Mouse (Mus musculus) mature B cell (primary cell): ENCODE measurements around the gene Ttll10.

Experiments used
- in situ Hi-C: fragments of 300-500 bp; cut with MboI; formaldehyde crosslinking; loops from 2 replicates; pipeline ENCODE4 v1.14.3; 2019

Gene Ttll10

GRCm38 (mm10) chr4:156065156-156065894, 6.1 kb upstream of the Ttll10 start:
- in situ Hi-C loops: no loop called here

DNA sequence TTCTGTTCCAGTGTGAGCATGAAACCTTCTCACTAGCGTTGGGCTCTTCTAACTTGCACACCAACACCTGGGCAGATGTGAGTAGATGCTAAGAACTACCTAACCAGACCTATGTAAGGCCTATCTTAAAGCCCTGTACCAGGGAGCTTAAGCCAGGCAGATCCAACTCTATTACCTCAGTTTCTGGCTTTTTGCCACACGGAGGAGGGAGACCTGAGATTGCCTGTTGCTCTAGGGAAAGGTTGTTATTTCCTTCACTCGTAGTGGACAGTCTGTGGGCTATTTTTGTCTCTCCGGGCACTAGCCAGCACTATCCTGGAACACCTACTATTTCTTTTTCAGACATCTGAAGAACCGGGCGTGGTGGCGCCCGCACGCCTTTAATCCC, 5.3 kb upstream of the Ttll10 start:
- in situ Hi-C loops: no loop called here

DNA sequence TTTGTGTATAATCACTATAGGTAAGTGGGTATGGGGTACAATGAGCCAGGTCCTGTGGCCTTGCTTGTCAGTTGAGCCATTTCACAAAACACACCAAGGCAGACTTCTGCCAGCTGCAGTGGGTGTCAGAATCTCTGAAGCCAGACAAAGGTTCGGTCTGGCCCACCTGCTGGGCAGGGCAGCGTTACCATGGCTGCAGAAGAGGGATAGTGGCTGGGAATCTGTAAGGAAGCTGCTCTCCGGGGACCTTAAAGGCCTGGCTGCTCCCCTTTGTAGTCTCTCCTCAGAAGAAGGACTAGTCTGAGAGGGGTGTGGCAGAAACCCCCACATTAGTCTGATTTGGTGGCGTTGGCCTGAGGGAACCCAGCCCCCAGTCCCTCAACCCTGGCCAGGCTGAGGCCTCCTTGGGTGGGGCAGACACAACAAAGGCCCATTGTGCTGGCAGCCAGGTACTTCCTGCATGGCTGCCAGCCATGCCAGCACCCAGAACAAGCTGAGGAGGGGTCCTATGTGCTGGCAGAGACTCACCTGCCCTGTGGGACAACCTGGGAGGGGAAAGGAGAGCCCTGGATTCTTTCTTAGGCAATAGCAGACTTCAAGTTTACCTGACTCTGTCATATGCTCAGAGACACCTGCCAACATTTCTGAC, 4.8 kb upstream of the Ttll10 start:
- in situ Hi-C loops: no loop called here

DNA sequence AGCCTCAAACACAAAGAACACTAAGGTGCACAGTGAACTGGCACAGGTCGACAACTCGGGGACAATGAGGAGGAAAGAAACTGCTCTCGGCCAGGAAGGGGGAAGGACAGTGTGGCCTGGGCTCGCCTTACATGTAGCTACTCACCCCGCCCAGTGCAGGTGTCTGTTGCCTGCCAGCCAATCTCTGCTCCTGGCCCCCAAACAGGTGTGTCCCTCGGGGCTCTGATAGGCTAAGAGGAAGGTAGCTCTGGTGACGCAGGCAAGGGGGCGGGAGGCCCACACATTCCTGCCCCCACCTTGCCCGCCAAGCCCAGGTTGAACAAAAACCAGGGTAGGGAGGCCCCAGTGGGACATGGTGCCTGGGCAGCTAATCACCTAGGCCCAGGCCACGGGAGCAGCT, 499 bp upstream of the Ttll10 start:
- in situ Hi-C loops: no loop called here

DNA sequence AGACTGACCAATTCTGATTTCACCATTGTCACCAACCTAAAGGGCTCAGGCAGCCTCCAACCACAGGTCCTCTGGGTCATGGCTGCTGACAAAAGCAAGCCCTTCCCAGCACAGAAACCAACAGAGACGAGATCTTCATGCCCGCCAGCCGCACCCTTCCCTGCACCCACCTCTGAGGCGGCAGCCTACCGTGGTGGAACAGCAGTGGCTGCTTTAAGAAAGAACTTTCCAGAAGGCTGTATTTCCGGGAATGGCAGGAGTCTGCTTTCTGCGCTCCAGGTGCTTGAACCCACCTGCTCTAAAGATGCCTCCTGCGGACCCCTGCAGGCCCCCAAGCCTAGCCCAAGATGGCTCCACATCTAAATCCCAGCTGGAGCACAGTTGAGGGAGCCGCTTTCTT, 388 bp downstream of the Ttll10 start:
- in situ Hi-C loops: no loop called here

DNA sequence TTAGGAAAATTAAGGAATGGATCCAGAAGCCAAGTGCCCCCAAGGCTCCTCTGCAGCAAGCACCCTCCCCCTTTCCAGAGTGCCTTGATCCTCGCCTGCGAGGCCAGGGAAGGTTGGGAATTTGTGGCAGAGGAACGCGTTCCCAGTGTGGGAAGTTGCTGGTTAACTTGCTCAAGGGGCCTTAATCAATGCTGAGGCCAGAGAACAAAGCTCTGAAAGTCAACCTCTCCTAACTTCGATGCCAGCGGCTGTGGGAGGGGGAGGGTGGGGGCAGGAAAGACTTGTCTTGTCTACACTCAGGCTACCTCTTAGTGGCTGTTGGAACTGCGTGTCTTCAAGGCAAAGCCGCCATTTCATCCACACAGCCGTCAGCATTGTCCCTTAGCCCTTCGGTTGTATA, 1.5 kb downstream of the Ttll10 start:
- in situ Hi-C loops: no loop called here

- in situ Hi-C loops: no loop called here
Observed at GRCm38 (mm10) chr4:156055173-156055572, 4.0 kb downstream of the Ttll10 start.

GRCm38 (mm10) chr4:156054606-156055005, 4.6 kb downstream of the Ttll10 start:
- in situ Hi-C loops: no loop called here

DNA sequence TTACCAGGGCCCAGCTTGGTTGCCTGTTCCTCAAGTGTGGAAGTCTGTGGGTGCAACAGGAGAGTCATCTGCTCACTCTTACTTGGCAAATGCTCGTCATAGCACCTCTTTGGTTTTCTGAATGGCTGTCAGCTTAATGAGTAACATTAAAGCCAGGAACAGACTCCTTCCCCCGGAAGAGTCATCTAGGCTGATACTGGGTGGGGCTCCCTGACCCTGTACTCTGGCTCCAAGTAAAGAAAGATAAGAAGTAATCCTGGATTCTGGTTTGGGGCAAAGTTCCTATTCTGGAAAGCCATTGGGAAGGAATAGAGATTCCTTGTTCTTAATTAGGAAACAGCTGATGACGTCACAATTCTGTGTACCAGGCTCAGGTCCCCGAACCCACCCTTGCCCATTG, 5.1 kb downstream of the Ttll10 start:
- in situ Hi-C loops: no loop called here

- in situ Hi-C loops: no loop called here
Observed at GRCm38 (mm10) chr4:156053113-156053512, 6.1 kb downstream of the Ttll10 start.

DNA sequence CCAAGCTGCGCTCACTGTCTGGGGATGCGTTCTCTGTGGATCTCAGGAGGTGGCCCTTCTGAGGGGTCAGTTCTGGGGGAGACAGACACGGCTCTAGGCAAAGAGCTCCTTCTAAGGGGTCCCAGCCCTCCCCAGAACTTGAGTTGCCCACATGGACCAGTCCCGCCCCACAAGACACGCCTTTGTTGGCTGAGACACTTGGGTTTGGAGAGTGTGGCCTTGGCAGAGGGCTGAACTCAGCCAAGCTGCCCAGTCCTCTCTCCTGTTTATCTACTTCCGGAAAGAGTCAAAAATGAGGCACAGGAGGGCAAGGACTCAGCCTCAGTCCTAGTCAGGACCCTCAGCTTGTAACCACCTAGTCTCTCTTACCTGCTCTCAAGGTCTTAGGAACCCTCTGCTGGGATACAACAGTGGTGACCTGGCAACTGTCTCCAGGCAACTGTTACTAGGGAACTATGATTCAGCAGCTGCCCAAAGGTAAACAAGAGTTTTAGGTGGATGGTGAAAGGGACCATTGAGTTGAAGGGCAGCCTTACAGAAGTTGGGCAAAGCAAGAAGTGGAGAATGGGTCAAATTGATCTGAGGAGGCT, 8.7 kb downstream of the Ttll10 start:
- in situ Hi-C loops: no loop called here

GRCm38 (mm10) chr4:156049779-156050178, 9.4 kb downstream of the Ttll10 start:
- in situ Hi-C loops: no loop called here

- in situ Hi-C loops: no loop called here
Observed at GRCm38 (mm10) chr4:156044754-156045153, 14.5 kb downstream of the Ttll10 start.

- in situ Hi-C loops: no loop called here
Observed at GRCm38 (mm10) chr4:156034901-156035300, 24.3 kb downstream of the Ttll10 start.

GRCm38 (mm10) chr4:156034301-156034700, 24.9 kb downstream of the Ttll10 start:
- in situ Hi-C loops: no loop called here

DNA sequence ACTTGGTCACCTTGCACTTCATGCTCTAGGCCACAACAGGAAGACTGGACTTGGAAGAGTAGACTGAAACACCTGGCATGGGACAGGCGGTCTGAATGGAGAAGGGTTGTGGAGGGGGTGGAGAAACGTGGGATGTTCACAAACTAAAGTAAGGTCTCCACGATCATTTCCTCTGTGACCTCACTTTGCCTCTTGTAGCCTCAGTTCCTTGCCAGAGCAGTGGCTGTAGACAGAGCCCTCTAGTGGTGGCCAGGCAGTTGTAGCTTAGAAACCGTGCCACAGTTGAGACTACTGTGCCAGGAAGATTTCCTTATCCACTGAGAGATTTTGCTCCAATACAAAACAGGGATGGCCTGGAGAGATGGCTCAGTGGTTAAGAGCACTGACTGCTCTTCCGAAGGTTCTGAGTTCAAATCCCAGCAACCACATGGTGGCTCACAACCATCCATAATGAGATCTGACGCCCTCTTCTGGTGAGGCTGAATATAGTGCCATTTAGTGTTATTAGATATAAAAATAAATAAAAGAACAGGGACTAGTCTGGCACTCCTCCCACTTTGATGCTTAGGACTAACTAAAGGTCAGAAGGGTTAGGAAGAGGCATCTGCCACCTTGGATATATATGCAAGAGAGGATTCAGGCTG, 25.6 kb downstream of the Ttll10 start:
- in situ Hi-C loops: no loop called here

- in situ Hi-C loops: no loop called here
Observed at GRCm38 (mm10) chr4:156032856-156033255, 26.4 kb downstream of the Ttll10 start.

- in situ Hi-C loops: no loop called here
Observed at GRCm38 (mm10) chr4:156031593-156032391, 27.4 kb downstream of the Ttll10 start.

GRCm38 (mm10) chr4:156031255-156031592, 28.0 kb downstream of the Ttll10 start:
- in situ Hi-C loops: no loop called here

DNA sequence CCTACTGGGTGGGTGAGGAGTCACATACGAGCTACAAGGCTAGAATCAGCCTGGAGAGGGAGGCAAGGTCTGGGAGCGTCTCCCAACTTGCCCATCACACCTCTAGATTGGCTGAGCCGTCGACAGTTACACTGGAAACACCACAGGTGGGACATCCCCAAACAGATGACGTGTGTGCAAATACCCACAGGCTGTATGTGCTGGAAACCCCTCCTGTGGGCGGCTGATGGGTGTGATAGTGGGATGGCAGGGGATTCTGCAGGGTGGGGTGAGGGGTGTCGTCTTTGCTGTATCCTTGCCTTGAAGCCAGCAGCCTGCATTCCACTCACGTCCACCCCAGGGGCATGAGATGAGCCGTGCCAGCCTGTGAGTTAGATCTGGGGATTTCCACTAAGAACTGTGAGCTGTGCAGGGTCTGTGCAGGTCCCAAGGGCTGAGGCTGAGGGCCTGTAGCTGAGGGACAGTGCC, 28.5 kb downstream of the Ttll10 start:
- in situ Hi-C loops: no loop called here

DNA sequence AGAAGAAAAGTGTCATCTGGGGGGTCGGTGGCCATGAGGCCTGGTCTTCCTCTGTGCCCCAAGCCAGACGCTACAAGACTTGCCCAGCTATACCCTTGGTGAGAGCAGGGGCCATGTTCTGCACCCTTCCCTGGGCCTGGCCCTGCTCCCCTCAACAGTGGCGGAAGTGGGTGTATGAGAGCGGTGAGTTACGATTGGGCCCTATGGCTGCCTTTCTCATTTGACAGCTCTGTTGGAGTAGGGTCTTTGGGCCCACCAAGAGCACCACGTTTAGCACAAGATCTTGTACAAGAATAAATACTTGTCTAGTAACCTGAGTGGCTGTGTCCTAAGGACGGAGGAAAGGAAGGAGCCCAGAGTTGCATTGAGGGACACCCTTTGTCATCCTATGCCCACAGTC, 30.6 kb downstream of the Ttll10 start:
- in situ Hi-C loops: no loop called here

GRCm38 (mm10) chr4:156026013-156026412, 33.2 kb downstream of the Ttll10 start, which contains the start of gene Tnfrsf18:
Gene Tnfrsf18 (plus strand): TSS chr4:156026164.
- in situ Hi-C loops: no loop called here
